Comparison of ENCODE assay signal across 26 mouse cellular contexts in genomic region chr4:40925568-40925967, GRCm38 (mm10). TPM values are rescaled to one million over a fixed set of nuclear protein-coding genes. Genes with fewer than 3 reads are reported as not detected.
A peak's percentile ranks its signal among the peaks of the same experiment; 100 is the strongest.
DNase-seq lines count a peak whose midpoint lies in the region; ATAC-seq lines count a peak whose summit lies in the region.
"Had no signal": no experiment of that assay in that cellular context is flagged by ENCODE, and none has a peak within 500 bp of the region (broad histone marks: within the 10 kb centered on the region; RNA-seq: fewer than 3 reads in every experiment).

No protein-coding gene starts in this region.

- no peak overlapping the region for H3K4me2 ChIP-seq in kidney, embryonic 14.5 days (replicated peaks; ENCODE audit: low read depth, low read length)
- no peak overlapping the region for H3K4me2 ChIP-seq in kidney, embryonic 16.5 days (replicated peaks; ENCODE audit: low read depth, low read length)
- H3K4me2 ChIP-seq: embryonic facial prominence, embryonic 12.5 days; forebrain, embryonic 13.5 days had no signal

- ATAC-seq in kidney, embryonic 14.5 days (ENCODE audit: low FRiP score, low TSS enrichment): peak; percentile 56; the same call in 1 of the 2 replicates
- peak; percentile 39; the same call in 1 of the 2 replicates for ATAC-seq in kidney, embryonic 16.5 days (ENCODE audit: low FRiP score, low TSS enrichment)
- ATAC-seq: activated CD4-positive, CD25-positive, alpha-beta regulatory T cell, adult 4 months; CD4-positive, CD25-positive, alpha-beta regulatory T cell, adult 4 months; forebrain, embryonic 13.5 days; Patski had no signal

- H3K27me3 ChIP-seq in kidney, embryonic 14.5 days (ENCODE audit: control insufficient read depth, insufficient read depth, low read length): no peaks in the 10 kb centered on the region
- no peaks in the 10 kb centered on the region for H3K27me3 ChIP-seq in kidney, embryonic 16.5 days (ENCODE audit: insufficient read depth, low read length)
- no peaks in the 10 kb centered on the region for H3K27me3 ChIP-seq in limb, embryonic 10.5 days (ENCODE audit: low read depth, poor library complexity, severe bottlenecking)
- H3K27me3 ChIP-seq: CH12.LX; embryonic facial prominence, embryonic 12.5 days; forebrain, embryonic 13.5 days; Patski had no signal

- 30% methylated on average over 3 of the region's 3 CpGs for WGBS in kidney, embryonic 14.5 days
- 44% methylated on average over 3 of the region's 3 CpGs for WGBS in kidney, embryonic 16.5 days
- 60% methylated on average over 3 of the region's 3 CpGs for WGBS in limb, embryonic 10.5 days

- H3K36me3 ChIP-seq in kidney, embryonic 14.5 days (ENCODE audit: control insufficient read depth, insufficient read depth, low read length): no peaks in the 10 kb centered on the region
- no peaks in the 10 kb centered on the region for H3K36me3 ChIP-seq in kidney, embryonic 16.5 days (ENCODE audit: insufficient read depth, low read length)
- no peaks in the 10 kb centered on the region for H3K36me3 ChIP-seq in limb, embryonic 10.5 days
- H3K36me3 ChIP-seq: embryonic facial prominence, embryonic 10.5 days; embryonic facial prominence, embryonic 12.5 days; G1E had no signal

- no peak overlapping the region for H3K27ac ChIP-seq in kidney, embryonic 14.5 days (ENCODE audit: low read depth, low read length)
- H3K27ac ChIP-seq in kidney, embryonic 16.5 days (ENCODE audit: low read length): peak overlapping the region; percentile 4; the same call in 1 of the 2 replicates
- 0 out of 2 replicates have a peak overlapping the region, but pooled peaks have one; percentile 6 for H3K27ac ChIP-seq in limb, embryonic 10.5 days
- H3K27ac ChIP-seq: embryonic facial prominence, embryonic 10.5 days; embryonic facial prominence, embryonic 12.5 days; forebrain, embryonic 13.5 days had no signal

- H3K9me3 ChIP-seq in kidney, embryonic 14.5 days (ENCODE audit: control insufficient read depth, low read length): no peaks in the 10 kb centered on the region
- H3K9me3 ChIP-seq in kidney, embryonic 16.5 days (ENCODE audit: low read length): no peaks in the 10 kb centered on the region
- H3K9me3 ChIP-seq in limb, embryonic 10.5 days (replicated peaks): no peaks in the 10 kb centered on the region
- H3K9me3 ChIP-seq: embryonic facial prominence, embryonic 10.5 days; embryonic facial prominence, embryonic 12.5 days; forebrain, embryonic 13.5 days; G1E had no signal

- DNase-seq in kidney, adult 8-10 months: no peak
- DNase-seq in kidney, postnatal 25 days: no peak
- peak; percentile 27 to 49 for DNase-seq in kidney, postnatal 4 days
- DNase-seq in kidney, postnatal 14 days: no peak
- no peak for DNase-seq in limb, embryonic 10.5 days (ENCODE audit: low spot score)
- DNase-seq: adrenal gland, adult 8-10 months; adrenal gland, postnatal 14 days; adrenal gland, postnatal 36 days; B cell, adult 2 months; cerebellum, adult 11-12 months; cerebellum, adult 2 months; cerebellum, adult 9-10 months; cerebellum, postnatal 10 days; cerebellum, postnatal 25 days had no signal

- no peaks in the 10 kb centered on the region; the same call in 1 of the 2 replicates for H3K4me1 ChIP-seq in kidney, embryonic 14.5 days (ENCODE audit: control insufficient read depth, insufficient read depth, low read length)
- peaks cover 11% of the 10 kb centered on the region for H3K4me1 ChIP-seq in kidney, embryonic 16.5 days (ENCODE audit: insufficient read depth, low read length)
- peaks cover 8% of the 10 kb centered on the region for H3K4me1 ChIP-seq in limb, embryonic 10.5 days
- H3K4me1 ChIP-seq: embryonic facial prominence, embryonic 12.5 days; forebrain, embryonic 13.5 days had no signal

- no peak overlapping the region for H3K9ac ChIP-seq in kidney, embryonic 14.5 days (ENCODE audit: low read depth, low read length)
- no peak overlapping the region for H3K9ac ChIP-seq in kidney, embryonic 16.5 days (replicated peaks; ENCODE audit: low read length)
- H3K9ac ChIP-seq: embryonic facial prominence, embryonic 12.5 days; forebrain, embryonic 13.5 days had no signal

- no peak overlapping the region for H3K4me3 ChIP-seq in kidney, embryonic 14.5 days (ENCODE audit: low read length)
- no peak overlapping the region for H3K4me3 ChIP-seq in kidney, embryonic 16.5 days (ENCODE audit: low read length)
- H3K4me3 ChIP-seq in limb, embryonic 10.5 days: no peak overlapping the region
- H3K4me3 ChIP-seq: embryonic facial prominence, embryonic 10.5 days; embryonic facial prominence, embryonic 12.5 days; forebrain, embryonic 13.5 days had no signal

RNA-seq across cellular contexts. Expression of gene Spink4, which starts 5.7 kb away (rescaled TPM):
- not detected in 2 replicates for polyA plus RNA-seq in kidney, embryonic 14.5 days (2014; fragmentation: Nextera tagmentation; extraction: Ambion mirVana)
- polyA plus RNA-seq in kidney, embryonic 16.5 days (2015; fragmentation: Nextera tagmentation; extraction: Ambion mirVana): not detected in 2 replicates
- not detected in 2 replicates for polyA plus RNA-seq in limb, embryonic 10.5 days (2016; fragmentation: Nextera tagmentation; extraction: Ambion mirVana)
- polyA plus RNA-seq: activated CD4-positive, CD25-positive, alpha-beta regulatory T cell, adult 4 months; CD4-positive, CD25-positive, alpha-beta regulatory T cell, adult 4 months; embryonic facial prominence, embryonic 10.5 days; embryonic facial prominence, embryonic 12.5 days; embryonic facial prominence, embryonic 14.5 days; forebrain, embryonic 11.5 days; forebrain, embryonic 13.5 days; G1E; Patski had no signal

RNA-seq across cellular contexts. Expression of gene Bag1, which starts 22.5 kb away (rescaled TPM):
- 235 and 248 TPM in 2 replicates for polyA plus RNA-seq in kidney, embryonic 14.5 days (2014; fragmentation: Nextera tagmentation; extraction: Ambion mirVana)
- polyA plus RNA-seq in kidney, embryonic 16.5 days (2015; fragmentation: Nextera tagmentation; extraction: Ambion mirVana): 210 and 215 TPM in 2 replicates
- 225 and 227 TPM in 2 replicates for polyA plus RNA-seq in limb, embryonic 10.5 days (2016; fragmentation: Nextera tagmentation; extraction: Ambion mirVana)

RNA-seq across cellular contexts. Expression of gene Chmp5, which starts 22.6 kb away (rescaled TPM):
- polyA plus RNA-seq in kidney, embryonic 14.5 days (2014; fragmentation: Nextera tagmentation; extraction: Ambion mirVana): 113 and 137 TPM in 2 replicates
- 120 and 123 TPM in 2 replicates for polyA plus RNA-seq in kidney, embryonic 16.5 days (2015; fragmentation: Nextera tagmentation; extraction: Ambion mirVana)
- 85.9 and 92.7 TPM in 2 replicates for polyA plus RNA-seq in limb, embryonic 10.5 days (2016; fragmentation: Nextera tagmentation; extraction: Ambion mirVana)

RNA-seq across cellular contexts. Expression of gene Nfx1, which starts 45.1 kb away (rescaled TPM):
- 58.6 and 103 TPM in 2 replicates for polyA plus RNA-seq in kidney, embryonic 14.5 days (2014; fragmentation: Nextera tagmentation; extraction: Ambion mirVana)
- 92.0 and 94.7 TPM in 2 replicates for polyA plus RNA-seq in kidney, embryonic 16.5 days (2015; fragmentation: Nextera tagmentation; extraction: Ambion mirVana)
- 101 and 109 TPM in 2 replicates for polyA plus RNA-seq in limb, embryonic 10.5 days (2016; fragmentation: Nextera tagmentation; extraction: Ambion mirVana)

Comparison
In these comparisons a context has a peak if more than half of its experiments do, and no peak if none do; other contexts are left out.
1. DNase-seq: peak in kidney, postnatal 4 days (2 of 2); none in kidney, adult 8-10 months (0 of 2), kidney, postnatal 25 days (0 of 2), kidney, postnatal 14 days (single experiment) and limb, embryonic 10.5 days (single experiment).